Mouse (Mus musculus) stomach, postnatal 0 days (tissue): ENCODE measurements around the gene Ovca2. TPM values are rescaled to one million over a fixed set of nuclear protein-coding genes. Genes with fewer than 3 reads are reported as not detected.

Experiments
- ATAC-seq: fragments of 200-750 bp; cut with Nextera tagmentation; 2 replicates; pipeline ENCODE4 v1.8.0; 2017; ENCODE audit not compliant: low FRiP score, low TSS enrichment
- DNase-seq: peaks from one replicate; pipeline ENCODE4 v3.0.0-alpha.2; 2016; ENCODE audit warnings: low spot score
- H3K27ac ChIP-seq: fragments of 300-500 bp; sonication (generic); replicated peaks from 2 replicates; pipeline ENCODE4 v1.5.1; 2014; ENCODE audit warnings: mild to moderate bottlenecking, control low read depth
- H3K27me3 ChIP-seq: fragments of 300-500 bp; sonication (generic); 2 replicates; pipeline ENCODE4 v1.6.1; 2014; ENCODE audit warnings: low read length; ENCODE audit not compliant: control insufficient read depth, insufficient read depth
- H3K36me3 ChIP-seq: fragments of 300-500 bp; sonication (generic); 2 replicates; pipeline ENCODE4 v1.6.1; 2014; ENCODE audit warnings: low read length, mixed read lengths; ENCODE audit not compliant: control insufficient read depth, insufficient read depth
- H3K4me1 ChIP-seq: fragments of 300-500 bp; sonication (generic); replicated peaks from 2 replicates; pipeline ENCODE4 v1.6.1; 2014; ENCODE audit warnings: antibody characterized with exemption; ENCODE audit not compliant: control insufficient read depth, insufficient read depth
- H3K4me2 ChIP-seq: fragments of 300-500 bp; sonication (generic); replicated peaks from 2 replicates; pipeline ENCODE4 v1.6.1; 2014; ENCODE audit warnings: low read depth, mild to moderate bottlenecking, control low read depth, moderate library complexity
- H3K4me3 ChIP-seq: fragments of 300-500 bp; sonication (generic); 2 replicates; pipeline ENCODE4 v1.5.1; 2014; ENCODE audit warnings: low read depth, low read length, control low read depth
- H3K9ac ChIP-seq: fragments of 300-500 bp; sonication (generic); 2 replicates; pipeline ENCODE4 v1.6.1; 2014; ENCODE audit warnings: mild to moderate bottlenecking, low read length, control low read depth, mixed read lengths
- H3K9me3 ChIP-seq: fragments of 300-500 bp; sonication (generic); 2 replicates; pipeline ENCODE4 v1.6.1; 2016; ENCODE audit warnings: low read length; ENCODE audit not compliant: control insufficient read depth
- CTCF ChIP-seq: IDR thresholded peaks from 2 replicates; pipeline ENCODE4 v1.5.1; 2016; ENCODE audit warnings: antibody characterized with exemption, low read depth, mild to moderate bottlenecking, moderate library complexity
- EP300 ChIP-seq: optimal IDR thresholded peaks from 2 replicates; pipeline ENCODE3; 2016; ENCODE audit warnings: antibody characterized with exemption
- WGBS: fragments of 180-500 bp; shearing (Covaris S2); extraction: QIAGEN DNeasy Blood & Tissue Kit; methylation state at CpG from one replicate; pipeline ENCODE4 v1.1.7; 2014; 5-methylcytosine and 5-hydroxymethylcytosine counted together
- polyA plus RNA-seq: library from polyadenylated mRNA; unstranded; fragments of >200 nt; fragmentation: Nextera tagmentation; extraction: Ambion mirVana; gene quantifications from 2 replicates; pipeline ENCODE4 v1.2.1, GENCODE M21; 2015

Gene Ovca2
- polyA plus RNA-seq, 1 experiment from 2014 or later: 19.3 TPM

DNA sequence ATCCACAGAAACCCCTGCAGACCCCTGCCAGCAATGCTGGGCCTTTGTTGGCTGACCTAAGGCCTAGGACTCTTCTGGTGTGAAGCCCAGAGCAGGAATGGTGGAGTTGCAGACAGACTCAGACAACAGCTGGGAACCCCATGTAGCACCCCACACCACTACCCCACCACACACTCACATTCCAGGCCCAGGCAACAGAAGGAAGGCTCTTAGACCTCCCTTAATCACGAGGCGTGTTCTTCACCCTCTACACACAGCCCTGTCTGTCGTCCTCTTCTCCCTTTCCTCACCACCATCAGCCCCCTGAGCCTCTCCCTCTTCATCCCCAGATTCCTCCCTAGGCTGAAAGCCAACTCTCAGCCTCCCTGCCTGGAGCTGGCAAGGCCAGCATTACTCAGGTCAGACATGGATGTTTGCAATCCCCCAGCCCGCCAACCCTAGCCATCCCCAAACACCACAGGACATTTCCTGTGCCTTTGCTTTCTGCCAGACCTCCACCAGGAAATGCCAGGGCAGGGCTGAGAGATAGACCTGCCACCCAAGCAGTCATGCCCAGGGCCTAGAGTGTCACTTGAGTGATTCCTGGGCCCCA lies 17.1 kb downstream of the Ovca2 start:
- Histone ChIP-seq H3K9ac (no peak overlapping the region), H3K36me3 (peaks cover 20% of the 10 kb centered on the region), H3K27ac (peak overlapping the region; percentile 84), H3K9me3 (no peaks in the 10 kb centered on the region), H3K4me2 (no peak overlapping the region), H3K4me1 (peaks cover 3% of the 10 kb centered on the region; the same call in 1 of the 2 replicates), H3K27me3 (no peaks in the 10 kb centered on the region), H3K4me3 (no peak overlapping the region)
- no peak for DNase-seq
- no peak; the same call in 1 of the 2 replicates for ATAC-seq
- 44% methylated on average over 4 of the region's 4 CpGs for WGBS
- TF ChIP-seq EP300: no peak
- no peak for TF ChIP-seq CTCF

DNA sequence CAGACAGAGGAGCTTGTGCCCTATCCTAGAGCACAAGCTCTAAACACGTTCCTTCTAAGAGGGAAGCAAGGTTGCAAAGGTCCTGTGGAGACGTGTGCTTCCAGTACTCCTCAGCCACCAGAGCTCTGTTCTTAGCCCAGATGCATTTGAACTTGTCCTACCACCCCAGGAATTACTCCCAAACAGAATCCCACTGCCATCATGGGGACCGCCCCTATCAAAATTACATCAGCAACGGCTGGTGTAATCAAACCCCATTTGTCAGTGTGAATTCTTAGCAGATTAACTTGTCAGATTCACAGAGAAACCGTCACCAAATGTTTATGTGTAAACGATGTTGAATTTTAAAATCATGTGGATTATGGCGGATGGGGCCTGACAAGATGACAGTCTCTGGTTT lies 17.7 kb downstream of the Ovca2 start:
- Histone ChIP-seq H3K9me3 (no peaks in the 10 kb centered on the region), H3K4me3 (no peak overlapping the region), H3K4me2 (no peak overlapping the region), H3K9ac (no peak overlapping the region), H3K27ac (peak overlapping the region; percentile 84), H3K36me3 (peaks cover 20% of the 10 kb centered on the region), H3K27me3 (no peaks in the 10 kb centered on the region), H3K4me1 (peaks cover 3% of the 10 kb centered on the region; the same call in 1 of the 2 replicates)
- DNase-seq: no peak
- no peak for TF ChIP-seq EP300
- no peak for TF ChIP-seq CTCF
- ATAC-seq: no peak
- 45% methylated on average over 7 of the region's 7 CpGs for WGBS

DNA sequence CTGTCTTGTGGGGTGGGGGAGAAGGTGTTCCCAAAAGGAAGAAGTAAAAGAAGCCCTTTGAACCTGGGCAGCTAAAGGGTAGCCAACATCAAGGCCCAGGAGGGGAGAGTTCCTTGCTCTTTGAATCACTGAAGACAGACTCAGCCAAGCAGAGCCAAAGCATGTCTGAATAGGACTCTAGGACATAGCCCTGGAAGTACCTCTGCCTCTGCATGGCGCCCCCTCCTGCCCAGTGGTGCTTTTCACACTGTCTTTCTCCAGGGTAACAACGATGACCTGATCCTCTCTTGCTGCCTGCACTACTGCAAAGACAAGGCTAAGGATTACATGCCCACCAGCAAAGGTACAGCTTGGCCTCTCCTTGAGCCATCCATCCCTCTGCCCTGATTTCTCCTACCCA lies 19.1 kb downstream of the Ovca2 start:
- Histone ChIP-seq H3K4me3 (no peak overlapping the region), H3K9ac (no peak overlapping the region), H3K4me2 (no peak overlapping the region), H3K9me3 (no peaks in the 10 kb centered on the region), H3K36me3 (peaks cover 20% of the 10 kb centered on the region), H3K27ac (no peak overlapping the region), H3K4me1 (peaks cover 3% of the 10 kb centered on the region; the same call in 1 of the 2 replicates), H3K27me3 (no peaks in the 10 kb centered on the region)
- no peak for ATAC-seq
- peak; percentile 47 for DNase-seq
- TF ChIP-seq CTCF (peak; percentile 69), EP300 (no peak)
- 64% methylated on average over 2 of the region's 2 CpGs for WGBS

DNA sequence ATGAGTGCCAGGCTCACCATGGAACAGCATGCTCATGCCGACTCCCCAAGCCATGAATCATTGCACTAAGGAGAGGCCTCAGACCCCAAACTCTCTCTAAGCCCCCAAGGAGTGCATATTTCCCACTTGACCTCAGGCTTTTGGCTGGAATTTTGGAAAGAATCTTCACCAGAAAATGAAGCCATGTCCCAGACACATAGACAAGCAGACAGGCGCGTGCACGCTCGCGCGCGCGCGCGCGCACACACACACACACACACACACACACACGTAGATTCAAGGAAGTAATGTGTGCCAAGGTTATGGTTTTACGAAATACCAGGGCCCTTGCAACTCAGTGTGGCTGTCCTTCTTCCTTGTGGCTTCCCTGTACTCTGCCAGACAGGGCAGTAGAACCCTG lies 20.2 kb downstream of the Ovca2 start:
- no peaks in the 10 kb centered on the region for H3K9me3 ChIP-seq
- peak; percentile 40; the same call in 1 of the 2 replicates for ATAC-seq
- H3K36me3 ChIP-seq: peaks cover 16% of the 10 kb centered on the region
- no peak overlapping the region for H3K4me3 ChIP-seq
- TF ChIP-seq EP300 (no peak), CTCF (no peak)
- H3K27me3 ChIP-seq: no peaks in the 10 kb centered on the region
- peak overlapping the region; percentile 61 for H3K27ac ChIP-seq
- no peak overlapping the region for H3K4me2 ChIP-seq
- H3K4me1 ChIP-seq: peaks cover 3% of the 10 kb centered on the region; the same call in 1 of the 2 replicates
- H3K9ac ChIP-seq: no peak overlapping the region
- 58% methylated on average over 14 of the region's 14 CpGs for WGBS
- DNase-seq: peak; percentile 47

DNA sequence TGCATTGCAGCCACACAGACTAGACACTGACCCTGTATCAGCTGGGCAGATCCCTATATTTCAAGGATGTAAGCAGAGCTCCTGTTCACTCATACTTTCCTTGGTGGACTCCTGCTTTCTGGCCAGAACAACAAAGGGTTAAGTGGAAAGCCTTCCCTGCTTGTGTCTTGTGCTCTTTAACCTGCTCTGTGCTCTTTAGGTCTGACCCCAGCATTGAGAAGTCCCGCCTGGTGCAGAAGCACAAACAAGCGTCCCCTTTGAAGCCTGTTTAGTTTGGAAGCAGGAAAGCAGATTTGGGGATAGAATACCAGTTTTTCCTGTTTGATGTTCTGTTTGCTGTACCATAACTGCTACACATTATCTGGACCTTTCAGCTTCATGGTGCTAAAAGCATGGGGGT lies 20.7 kb downstream of the Ovca2 start:
- Histone ChIP-seq H3K4me1 (peaks cover 3% of the 10 kb centered on the region; the same call in 1 of the 2 replicates), H3K9me3 (no peaks in the 10 kb centered on the region), H3K27me3 (no peaks in the 10 kb centered on the region), H3K9ac (no peak overlapping the region), H3K4me3 (no peak overlapping the region), H3K4me2 (no peak overlapping the region), H3K36me3 (peaks cover 11% of the 10 kb centered on the region), H3K27ac (no peak overlapping the region; the same call in 1 of the 2 replicates)
- peak; percentile 51; the same call in 1 of the 2 replicates for ATAC-seq
- no peak for TF ChIP-seq EP300
- no peak for TF ChIP-seq CTCF
- 28% methylated on average over 2 of the region's 2 CpGs for WGBS
- DNase-seq: no peak

DNA sequence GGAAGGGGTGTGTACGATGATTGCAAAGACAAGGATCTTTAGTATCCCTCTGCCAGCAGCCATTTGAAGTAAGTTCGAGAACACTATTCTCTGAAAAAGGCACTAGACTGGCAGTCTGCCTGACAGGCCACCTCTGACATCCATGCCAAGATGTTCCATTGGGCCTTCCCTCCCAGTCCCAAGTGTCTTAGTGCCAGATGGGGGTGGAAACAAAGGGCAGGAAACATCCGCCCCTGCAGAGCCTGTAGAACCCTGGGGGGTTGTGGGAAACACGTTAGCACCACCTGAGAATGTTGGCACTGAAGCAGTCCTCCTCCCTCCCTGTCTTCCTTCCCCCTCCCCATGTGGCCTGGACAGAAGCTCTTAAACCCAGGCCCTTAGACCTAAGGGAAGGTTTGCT lies 21.6 kb downstream of the Ovca2 start:
- no peak overlapping the region for H3K4me3 ChIP-seq
- H3K27ac ChIP-seq: peak overlapping the region; percentile 81
- no peaks in the 10 kb centered on the region for H3K27me3 ChIP-seq
- H3K9me3 ChIP-seq: no peaks in the 10 kb centered on the region
- H3K9ac ChIP-seq: no peak overlapping the region
- ATAC-seq (no peak), DNase-seq (no peak)
- peaks cover 4% of the 10 kb centered on the region; the same call in 1 of the 2 replicates for H3K36me3 ChIP-seq
- WGBS: 45% methylated on average over 4 of the region's 4 CpGs
- TF ChIP-seq EP300 (no peak), CTCF (no peak)
- no peak overlapping the region for H3K4me2 ChIP-seq
- H3K4me1 ChIP-seq: peaks cover 3% of the 10 kb centered on the region; the same call in 1 of the 2 replicates
